Mouse (Mus musculus): ENCODE results near the gene Nrsn2. TPM values are rescaled to one million over a fixed set of nuclear protein-coding genes. Genes with fewer than 3 reads are reported as not detected.

Gene Nrsn2
- polyA plus RNA-seq, 1 experiment from 2014 or later, result 2.2 TPM

- Histone ChIP-seq H3K27ac (replicated peaks; ENCODE audit: low read depth, low read length) (no peak overlapping the region), H3K4me1 (ENCODE audit: control insufficient read depth, insufficient read depth, low read length) (peaks cover 19% of the 10 kb centered on the region; the same call in 1 of the 2 replicates), H3K4me2 (ENCODE audit: low read depth, severe bottlenecking) (no peak overlapping the region), H3K36me3 (ENCODE audit: control insufficient read depth, insufficient read depth, low read length) (no peaks in the 10 kb centered on the region), H3K9ac (ENCODE audit: low read length) (no peak overlapping the region), H3K27me3 (ENCODE audit: control insufficient read depth, insufficient read depth, low read length) (peaks cover 3% of the 10 kb centered on the region; the same call in 1 of the 2 replicates), H3K4me3 (ENCODE audit: low read depth, low read length) (no peak overlapping the region), H3K9me3 (ENCODE audit: control insufficient read depth, low read length) (no peaks in the 10 kb centered on the region)
- ATAC-seq (ENCODE audit: insufficient number of reproducible peaks, low FRiP score, low TSS enrichment, low read depth) (no peak), DNase-seq (ENCODE audit: low spot score) (no peak)
- WGBS, result 70% methylated on average over 4 of the region's 4 CpGs
Observed at GRCm38 (mm10) chr2:152372661-152373060, 3.8 kb downstream of the Nrsn2 start.

GRCm38 (mm10) chr2:152372104-152372503 lies 4.3 kb downstream of the Nrsn2 start:
- Histone ChIP-seq H3K9ac (ENCODE audit: low read length) (no peak overlapping the region), H3K27ac (replicated peaks; ENCODE audit: low read depth, low read length) (no peak overlapping the region), H3K4me3 (ENCODE audit: low read depth, low read length) (no peak overlapping the region), H3K9me3 (ENCODE audit: control insufficient read depth, low read length) (no peaks in the 10 kb centered on the region), H3K27me3 (ENCODE audit: control insufficient read depth, insufficient read depth, low read length) (peaks cover 3% of the 10 kb centered on the region; the same call in 1 of the 2 replicates), H3K4me1 (ENCODE audit: control insufficient read depth, insufficient read depth, low read length) (peaks cover 19% of the 10 kb centered on the region; the same call in 1 of the 2 replicates), H3K36me3 (ENCODE audit: control insufficient read depth, insufficient read depth, low read length) (no peaks in the 10 kb centered on the region), H3K4me2 (ENCODE audit: low read depth, severe bottlenecking) (no peak overlapping the region)
- ATAC-seq (ENCODE audit: insufficient number of reproducible peaks, low FRiP score, low TSS enrichment, low read depth), result no peak
- DNase-seq (ENCODE audit: low spot score), result no peak
- 85% methylated on average over 7 of the region's 7 CpGs for WGBS

- no peak for ATAC-seq (ENCODE audit: insufficient number of reproducible peaks, low FRiP score, low TSS enrichment, low read depth)
- peak; percentile 80 for DNase-seq (ENCODE audit: low spot score)
- no peak overlapping the region for H3K9ac ChIP-seq (ENCODE audit: low read length)
- no peaks in the 10 kb centered on the region for H3K36me3 ChIP-seq (ENCODE audit: control insufficient read depth, insufficient read depth, low read length)
- 0 out of 2 replicates have a peak, but pooled peaks cover 2% of the 10 kb centered on the region for H3K4me1 ChIP-seq (ENCODE audit: control insufficient read depth, insufficient read depth, low read length)
- H3K4me3 ChIP-seq (ENCODE audit: low read depth, low read length), result no peak overlapping the region
- no peak overlapping the region for H3K27ac ChIP-seq (replicated peaks; ENCODE audit: low read depth, low read length)
- 30% methylated on average over 14 of the region's 14 CpGs for WGBS
- H3K27me3 ChIP-seq (ENCODE audit: control insufficient read depth, insufficient read depth, low read length), result no peaks in the 10 kb centered on the region
- H3K4me2 ChIP-seq (ENCODE audit: low read depth, severe bottlenecking), result no peak overlapping the region
- H3K9me3 ChIP-seq (ENCODE audit: control insufficient read depth, low read length), result no peaks in the 10 kb centered on the region
Observed at GRCm38 (mm10) chr2:152368532-152369140, 7.8 kb downstream of the Nrsn2 start.

GRCm38 (mm10) chr2:152367917-152368316 lies 8.5 kb downstream of the Nrsn2 start:
- 0 out of 2 replicates have a peak, but pooled peaks cover 2% of the 10 kb centered on the region for H3K4me1 ChIP-seq (ENCODE audit: control insufficient read depth, insufficient read depth, low read length)
- no peaks in the 10 kb centered on the region for H3K36me3 ChIP-seq (ENCODE audit: control insufficient read depth, insufficient read depth, low read length)
- no peak overlapping the region for H3K27ac ChIP-seq (replicated peaks; ENCODE audit: low read depth, low read length)
- 78% methylated on average over 5 of the region's 5 CpGs for WGBS
- no peak overlapping the region for H3K4me3 ChIP-seq (ENCODE audit: low read depth, low read length)
- H3K9me3 ChIP-seq (ENCODE audit: control insufficient read depth, low read length), result no peaks in the 10 kb centered on the region
- H3K27me3 ChIP-seq (ENCODE audit: control insufficient read depth, insufficient read depth, low read length), result no peaks in the 10 kb centered on the region
- ATAC-seq (ENCODE audit: insufficient number of reproducible peaks, low FRiP score, low TSS enrichment, low read depth), result no peak
- no peak overlapping the region for H3K9ac ChIP-seq (ENCODE audit: low read length)
- no peak for DNase-seq (ENCODE audit: low spot score)
- no peak overlapping the region for H3K4me2 ChIP-seq (ENCODE audit: low read depth, severe bottlenecking)

GRCm38 (mm10) chr2:152363245-152364147 lies 12.9 kb downstream of the Nrsn2 start:
- no peak overlapping the region; the same call in 1 of the 2 replicates for H3K4me2 ChIP-seq (ENCODE audit: low read depth, severe bottlenecking)
- ATAC-seq (ENCODE audit: insufficient number of reproducible peaks, low FRiP score, low TSS enrichment, low read depth) (peak; percentile 36; the same call in 1 of the 2 replicates), DNase-seq (ENCODE audit: low spot score) (peak; percentile 86)
- H3K27me3 ChIP-seq (ENCODE audit: control insufficient read depth, insufficient read depth, low read length), result no peaks in the 10 kb centered on the region
- H3K27ac ChIP-seq (replicated peaks; ENCODE audit: low read depth, low read length), result no peak overlapping the region
- H3K4me1 ChIP-seq (ENCODE audit: control insufficient read depth, insufficient read depth, low read length), result no peaks in the 10 kb centered on the region
- no peak overlapping the region for H3K9ac ChIP-seq (ENCODE audit: low read length)
- no peak overlapping the region for H3K4me3 ChIP-seq (ENCODE audit: low read depth, low read length)
- H3K36me3 ChIP-seq (ENCODE audit: control insufficient read depth, insufficient read depth, low read length), result no peaks in the 10 kb centered on the region
- H3K9me3 ChIP-seq (ENCODE audit: control insufficient read depth, low read length), result no peaks in the 10 kb centered on the region
- WGBS, result 12% methylated on average over 17 of the region's 17 CpGs

- no peaks in the 10 kb centered on the region for H3K4me1 ChIP-seq (ENCODE audit: control insufficient read depth, insufficient read depth, low read length)
- no peaks in the 10 kb centered on the region for H3K27me3 ChIP-seq (ENCODE audit: control insufficient read depth, insufficient read depth, low read length)
- ATAC-seq (ENCODE audit: insufficient number of reproducible peaks, low FRiP score, low TSS enrichment, low read depth) (no peak), DNase-seq (ENCODE audit: low spot score) (no peak)
- H3K27ac ChIP-seq (replicated peaks; ENCODE audit: low read depth, low read length), result no peak overlapping the region
- H3K4me3 ChIP-seq (ENCODE audit: low read depth, low read length), result no peak overlapping the region
- no peak overlapping the region for H3K9ac ChIP-seq (ENCODE audit: low read length)
- 88% methylated on average over 8 of the region's 8 CpGs for WGBS
- H3K36me3 ChIP-seq (ENCODE audit: control insufficient read depth, insufficient read depth, low read length), result no peaks in the 10 kb centered on the region
- no peaks in the 10 kb centered on the region for H3K9me3 ChIP-seq (ENCODE audit: control insufficient read depth, low read length)
- no peak overlapping the region for H3K4me2 ChIP-seq (ENCODE audit: low read depth, severe bottlenecking)
Observed at GRCm38 (mm10) chr2:152361193-152361592, 15.2 kb downstream of the Nrsn2 start.

- WGBS, result 64% methylated on average over 7 of the region's 7 CpGs
- no peak overlapping the region for H3K4me3 ChIP-seq (ENCODE audit: low read depth, low read length)
- H3K27me3 ChIP-seq (ENCODE audit: control insufficient read depth, insufficient read depth, low read length), result no peaks in the 10 kb centered on the region
- no peaks in the 10 kb centered on the region for H3K36me3 ChIP-seq (ENCODE audit: control insufficient read depth, insufficient read depth, low read length)
- H3K27ac ChIP-seq (replicated peaks; ENCODE audit: low read depth, low read length), result no peak overlapping the region
- no peak overlapping the region for H3K9ac ChIP-seq (ENCODE audit: low read length)
- no peaks in the 10 kb centered on the region for H3K9me3 ChIP-seq (ENCODE audit: control insufficient read depth, low read length)
- ATAC-seq (ENCODE audit: insufficient number of reproducible peaks, low FRiP score, low TSS enrichment, low read depth) (no peak), DNase-seq (ENCODE audit: low spot score) (no peak)
- no peaks in the 10 kb centered on the region for H3K4me1 ChIP-seq (ENCODE audit: control insufficient read depth, insufficient read depth, low read length)
- H3K4me2 ChIP-seq (ENCODE audit: low read depth, severe bottlenecking), result no peak overlapping the region
Observed at GRCm38 (mm10) chr2:152360271-152360775, 16.1 kb downstream of the Nrsn2 start.

- no peaks in the 10 kb centered on the region for H3K36me3 ChIP-seq (ENCODE audit: control insufficient read depth, insufficient read depth, low read length)
- H3K4me2 ChIP-seq (ENCODE audit: low read depth, severe bottlenecking), result no peak overlapping the region
- no peaks in the 10 kb centered on the region for H3K9me3 ChIP-seq (ENCODE audit: control insufficient read depth, low read length)
- no peaks in the 10 kb centered on the region for H3K27me3 ChIP-seq (ENCODE audit: control insufficient read depth, insufficient read depth, low read length)
- no peak overlapping the region for H3K9ac ChIP-seq (ENCODE audit: low read length)
- ATAC-seq (ENCODE audit: insufficient number of reproducible peaks, low FRiP score, low TSS enrichment, low read depth) (no peak), DNase-seq (ENCODE audit: low spot score) (no peak)
- H3K27ac ChIP-seq (replicated peaks; ENCODE audit: low read depth, low read length), result no peak overlapping the region
- no peaks in the 10 kb centered on the region for H3K4me1 ChIP-seq (ENCODE audit: control insufficient read depth, insufficient read depth, low read length)
- WGBS, result 70% methylated on average over 5 of the region's 5 CpGs
- H3K4me3 ChIP-seq (ENCODE audit: low read depth, low read length), result no peak overlapping the region
Observed at GRCm38 (mm10) chr2:152359616-152360015, 16.8 kb downstream of the Nrsn2 start.
